Mouse (Mus musculus) c-Kit-negative CD71-positive TER-119-positive erythroid progenitor cells, embryonic 14.5 days (primary cell): ENCODE measurements around the gene Rab30.
"Not testable (repeated sequence)": the region's sequence is repeated elsewhere in the genome, so short reads cannot be mapped to it uniquely, and the experiment has no call there.

Experiments used
- DNase-seq: peaks from one replicate; pipeline ENCODE4 v3.0.0-alpha.2; 2013; ENCODE audit warnings: low read depth, low spot score

Rab30 gene

DNA sequence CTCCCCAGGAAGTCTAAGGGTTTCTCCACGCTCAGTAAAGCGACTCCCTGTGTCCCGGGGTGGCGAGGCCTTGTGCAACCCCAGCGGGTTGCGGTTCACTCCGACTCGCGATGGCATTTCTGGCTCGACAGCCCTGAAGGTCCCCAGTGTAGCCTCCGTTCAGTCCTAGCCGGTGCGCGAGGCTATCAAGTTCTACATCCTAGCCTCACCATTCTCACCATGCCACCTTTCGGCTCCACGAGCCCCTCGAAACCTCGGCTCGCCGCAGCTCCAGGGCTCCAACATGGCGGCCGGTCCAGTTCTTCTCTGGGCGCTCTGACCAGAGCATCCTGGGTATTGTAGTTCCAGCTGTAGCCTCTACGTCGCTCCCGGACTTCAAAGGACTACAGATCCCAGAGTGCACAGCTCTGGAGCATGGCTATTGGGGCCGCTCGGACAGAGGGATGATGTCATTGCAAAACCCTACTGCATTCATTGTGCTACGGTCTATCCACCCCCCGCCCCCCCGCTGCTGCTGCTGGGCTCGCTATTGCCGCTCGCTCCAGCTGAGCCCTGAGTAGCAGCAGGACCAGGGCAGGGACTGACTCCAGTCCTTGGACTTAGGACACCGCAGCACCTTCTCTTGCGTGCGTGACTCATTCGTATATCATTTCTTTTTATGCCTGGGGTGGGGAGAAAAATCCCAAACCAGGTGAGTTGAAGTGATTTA lies at the start of gene Rab30:
Gene Rab30, plus strand, starts transcription at position 452 of the 709 bp plus-strand sequence.
- peak; percentile 95 for DNase-seq

DNA sequence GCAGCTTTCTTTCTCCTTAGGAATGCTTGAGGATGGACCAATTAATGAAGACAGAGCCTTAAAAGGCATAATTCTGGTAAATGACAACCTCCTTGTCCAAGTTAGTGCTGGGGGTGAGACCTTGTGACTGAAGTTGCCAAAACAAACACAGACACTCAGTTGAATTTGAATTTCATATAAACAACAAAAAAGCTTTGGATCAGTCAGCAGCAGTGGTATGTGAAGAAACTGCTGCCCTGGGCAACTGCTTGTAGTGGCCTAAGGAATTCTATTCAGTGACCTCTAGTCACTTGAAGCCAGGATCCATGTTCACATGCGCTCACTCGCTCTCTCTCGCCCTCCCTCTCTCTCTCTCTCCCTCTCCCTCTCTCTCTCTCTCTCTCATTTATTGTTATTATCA lies 45.0 kb upstream of the Rab30 start:
- no peak for DNase-seq

GRCm38 (mm10) chr7:92698770-92699169 lies 42.6 kb upstream of the Rab30 start:
- no peak for DNase-seq

- no peak for DNase-seq
These were observed 37.7 kb upstream of the Rab30 start for GRCm38 (mm10) chr7:92703661-92704060.

DNA sequence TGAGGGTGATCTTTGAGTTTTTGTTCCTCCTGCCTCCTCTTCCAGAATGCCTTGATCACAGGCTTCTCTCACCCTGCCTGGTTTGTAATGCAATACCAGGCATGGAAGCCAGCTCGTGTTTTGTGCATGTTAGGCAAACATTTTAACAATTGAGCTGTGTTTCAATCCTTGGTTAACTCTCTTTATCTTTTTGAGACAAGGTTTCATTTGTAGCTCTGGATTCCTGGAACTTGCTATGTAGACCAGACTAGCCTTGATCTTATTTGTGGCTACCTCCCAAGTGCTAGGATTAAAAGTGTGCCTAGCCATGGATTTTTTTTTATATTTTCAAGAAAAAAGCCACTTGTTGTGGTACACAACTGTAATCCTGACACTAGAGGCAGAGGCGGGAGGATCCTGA lies 35.9 kb upstream of the Rab30 start:
- no peak for DNase-seq

DNA sequence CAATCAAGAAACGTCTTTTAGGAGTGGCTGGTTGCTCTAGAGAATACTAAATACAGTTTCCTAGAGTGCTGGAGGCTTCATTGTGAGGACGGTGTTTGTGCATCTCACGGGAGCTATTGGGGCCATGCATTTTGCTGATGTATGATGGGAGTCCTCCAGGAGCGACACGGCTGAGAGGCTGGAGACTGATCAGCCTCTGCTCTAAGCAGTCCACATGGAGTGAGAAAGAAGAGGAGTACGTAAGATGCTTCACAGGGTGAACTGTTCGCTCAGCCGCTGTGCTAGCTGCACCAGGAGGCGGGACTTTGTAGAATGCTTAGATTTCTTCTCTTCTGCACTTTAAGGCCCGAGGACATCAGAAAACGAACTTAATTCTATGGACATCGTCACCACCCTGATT lies 34.7 kb upstream of the Rab30 start:
- no peak for DNase-seq

DNA sequence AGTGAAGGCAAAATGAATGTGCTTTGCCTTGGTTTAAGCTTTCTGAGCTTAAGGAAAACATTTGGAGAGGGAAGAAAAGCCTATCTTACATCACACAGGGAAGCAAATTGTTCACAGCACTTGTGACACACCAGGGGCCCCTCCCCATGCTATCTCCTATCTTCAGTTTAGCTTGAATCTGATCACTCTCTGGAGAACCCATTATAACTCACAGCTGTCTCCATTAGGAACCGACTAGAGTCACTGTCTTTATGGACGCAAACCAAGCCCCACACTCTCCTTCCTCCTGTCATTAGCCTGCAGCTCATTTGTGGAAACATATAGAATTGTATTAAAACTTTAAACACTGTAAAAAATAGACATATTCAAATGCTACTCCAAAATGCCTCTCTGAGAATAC lies 31.8 kb upstream of the Rab30 start:
- DNase-seq: no peak

- no peak for DNase-seq
These were observed 29.8 kb upstream of the Rab30 start for GRCm38 (mm10) chr7:92711593-92711992.

DNA sequence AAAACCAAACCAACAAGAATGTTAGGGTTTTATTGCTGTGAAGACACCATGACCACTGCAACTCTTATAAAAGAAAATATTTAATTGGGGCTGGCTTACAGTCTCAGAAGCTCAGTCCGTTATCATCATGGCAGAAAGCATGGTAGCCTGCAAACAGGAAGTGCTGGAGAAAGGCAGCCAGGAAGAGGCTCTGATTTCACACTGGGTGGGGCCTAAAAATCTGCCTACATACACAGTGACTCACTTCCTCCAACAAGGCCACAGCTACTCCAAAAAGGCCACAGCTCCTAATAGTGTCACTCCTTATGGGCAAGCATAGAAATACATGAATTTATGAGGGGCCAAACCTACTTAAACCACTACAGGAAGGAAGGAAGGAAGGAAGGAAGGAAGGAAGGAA lies 26.3 kb upstream of the Rab30 start:
- DNase-seq: no peak

- DNase-seq: no peak
These were observed 21.1 kb upstream of the Rab30 start for GRCm38 (mm10) chr7:92720156-92720905.

DNA sequence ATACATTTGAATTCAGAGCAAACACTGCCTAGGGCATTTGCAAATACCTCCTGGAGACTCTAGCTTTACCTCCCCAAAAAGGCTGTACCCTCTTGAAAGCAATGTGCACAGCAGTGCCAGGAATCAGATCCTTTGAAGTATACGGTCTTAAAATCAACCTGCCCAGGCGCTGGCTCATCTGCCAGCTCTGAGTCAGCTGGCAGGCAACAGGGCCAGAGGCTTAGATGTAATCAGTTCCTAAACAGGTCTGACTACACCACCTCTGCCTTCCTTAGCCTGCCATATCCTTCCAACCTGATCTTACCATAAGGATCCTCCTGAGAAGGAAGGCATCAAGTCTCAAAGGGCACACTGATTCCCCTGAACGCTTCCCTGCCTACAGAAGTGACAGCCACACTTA lies 17.7 kb upstream of the Rab30 start:
- no peak for DNase-seq

GRCm38 (mm10) chr7:92724261-92724660 lies 17.1 kb upstream of the Rab30 start:
- no peak for DNase-seq

DNA sequence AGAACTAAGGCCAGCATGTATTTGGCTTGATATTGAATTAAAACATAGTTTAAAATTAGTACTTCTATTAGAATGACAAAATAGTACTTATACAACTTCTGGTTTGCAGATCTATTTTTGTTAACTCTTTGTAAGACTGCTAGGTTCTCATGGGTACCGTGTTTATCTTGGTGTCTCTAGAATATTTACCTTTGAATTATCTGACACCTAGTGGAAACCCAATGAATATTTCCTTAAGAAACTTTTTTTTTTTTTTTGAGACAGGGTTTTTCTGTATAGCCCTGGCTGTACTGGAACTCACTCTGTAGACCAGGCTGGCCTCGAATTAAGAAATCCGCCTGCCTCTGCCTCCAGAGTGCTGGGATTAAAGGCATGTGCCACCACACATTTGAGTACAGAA lies 11.8 kb upstream of the Rab30 start:
- not testable (repeated sequence) for DNase-seq

DNA sequence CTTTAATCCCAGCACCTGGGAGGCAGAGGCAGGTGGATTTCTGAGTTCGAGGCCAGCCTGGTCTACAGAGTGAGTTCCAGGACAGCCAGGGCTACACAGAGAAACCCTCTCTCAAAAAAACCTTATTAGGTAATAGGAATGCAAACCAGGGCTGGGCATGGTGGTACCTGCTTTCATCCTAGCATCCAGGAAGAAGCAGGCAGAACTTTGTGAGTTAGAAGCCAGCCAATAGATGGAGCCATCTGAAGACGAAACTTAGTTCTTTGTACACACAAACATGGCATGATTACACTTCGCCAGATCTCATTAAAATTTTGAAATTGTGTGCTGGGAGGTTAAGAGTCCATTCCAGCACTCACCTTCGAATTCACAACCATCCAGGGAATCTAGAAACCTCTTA lies 10.9 kb upstream of the Rab30 start:
- no peak for DNase-seq

DNA sequence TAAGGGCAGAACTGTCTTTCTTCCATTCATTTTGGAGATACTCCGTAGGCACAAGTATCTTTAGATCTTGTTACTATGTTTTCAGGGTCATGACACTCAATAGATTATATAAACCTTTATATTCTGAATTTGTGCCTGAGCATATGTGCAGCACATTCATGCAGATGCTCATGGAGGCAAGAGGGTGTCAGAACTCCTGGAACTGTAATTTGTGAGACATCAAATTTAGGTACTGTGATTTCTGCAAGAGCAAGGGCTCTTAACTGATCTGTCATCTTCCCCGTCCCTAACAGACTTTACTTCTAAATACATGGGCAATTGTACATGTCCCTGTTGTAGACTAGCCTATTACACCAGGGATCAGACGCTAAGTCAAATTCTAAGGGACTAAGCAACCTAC lies 10.4 kb upstream of the Rab30 start:
- DNase-seq: no peak

GRCm38 (mm10) chr7:92732136-92732535 lies 9.3 kb upstream of the Rab30 start:
- DNase-seq: no peak

DNA sequence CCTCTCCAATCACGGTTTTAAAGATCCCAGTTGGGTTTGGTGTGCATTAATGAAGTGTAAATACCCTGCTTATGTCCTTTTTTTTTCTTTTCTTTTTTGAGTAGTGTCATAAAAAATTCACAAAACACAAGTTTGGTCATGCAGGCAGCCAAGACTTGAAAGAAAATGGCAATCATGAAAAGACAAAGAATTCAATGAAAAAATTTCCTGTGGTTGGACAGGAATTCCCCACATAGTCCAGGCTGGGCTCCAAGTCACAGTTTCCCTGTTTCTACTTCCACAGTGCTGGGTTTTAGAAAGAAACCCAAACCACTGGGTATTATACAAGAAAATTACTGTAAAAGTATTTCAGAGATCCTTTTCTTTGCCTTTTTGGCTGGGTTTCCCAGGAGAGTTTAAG lies 3.8 kb upstream of the Rab30 start:
- DNase-seq: no peak

DNA sequence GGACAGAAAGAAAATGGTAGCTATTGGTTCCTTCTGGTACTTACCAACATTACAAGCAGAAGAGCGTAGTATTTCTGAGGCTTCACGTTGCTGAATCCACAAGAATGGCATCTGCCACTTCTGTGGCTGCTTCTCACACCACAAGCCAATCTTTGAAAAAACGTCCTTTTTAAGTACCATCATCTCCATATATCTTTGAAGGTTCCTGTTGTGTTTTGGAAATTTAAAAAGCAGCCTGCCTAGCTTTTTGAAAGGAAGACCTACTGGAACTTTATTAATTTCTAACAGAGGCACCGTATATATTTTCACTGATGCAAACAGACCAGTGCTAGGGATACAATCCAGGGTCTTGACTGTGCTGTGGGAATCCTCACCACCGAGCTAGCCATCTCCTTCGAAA lies 1.4 kb upstream of the Rab30 start:
- DNase-seq: no peak

- peak; percentile 41 for DNase-seq
These were observed 840 bp upstream of the Rab30 start for GRCm38 (mm10) chr7:92740411-92741115.

DNA sequence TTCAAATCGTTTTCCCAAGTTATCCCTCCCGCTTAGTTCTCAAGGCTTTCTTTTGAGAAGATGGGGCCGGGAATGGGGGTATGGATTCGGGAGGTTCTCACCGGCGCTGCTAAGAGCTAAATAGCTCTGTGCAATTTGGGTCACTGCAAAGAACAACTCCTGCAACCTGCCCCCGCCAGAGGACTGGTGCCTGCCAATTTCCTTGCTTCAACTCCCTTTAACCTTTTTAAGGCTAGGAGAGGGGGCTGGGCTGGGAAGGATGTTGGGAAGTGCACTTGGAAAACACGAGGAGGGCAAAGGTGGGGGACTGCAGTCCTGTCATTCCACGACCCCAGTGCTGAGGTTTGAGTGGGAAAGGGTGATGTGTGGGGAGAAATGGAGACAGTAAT lies 452 bp downstream of the Rab30 start:
- DNase-seq: no peak

- peak; percentile 44 for DNase-seq
These were observed 938 bp downstream of the Rab30 start for GRCm38 (mm10) chr7:92742341-92742741.

DNA sequence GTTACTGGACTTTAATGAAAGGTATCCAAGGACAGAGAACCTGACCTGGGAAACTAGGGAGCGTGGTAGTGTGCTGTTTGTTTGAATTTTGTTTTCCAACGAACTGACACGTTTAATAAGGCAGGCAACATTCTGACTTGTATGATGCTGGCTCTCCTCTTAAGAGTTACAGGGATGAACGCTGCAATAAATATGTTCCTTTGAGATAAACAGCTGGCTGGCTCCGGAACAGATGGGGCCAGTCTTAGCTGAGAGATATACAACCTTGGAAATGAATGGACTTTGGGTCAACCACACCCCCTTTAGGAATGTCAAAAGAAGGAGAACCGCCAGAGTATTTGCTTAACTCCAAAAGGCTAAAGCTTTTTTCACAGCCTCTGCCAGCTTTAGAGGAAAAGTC lies 1.4 kb downstream of the Rab30 start:
- DNase-seq: peak; percentile 69

DNA sequence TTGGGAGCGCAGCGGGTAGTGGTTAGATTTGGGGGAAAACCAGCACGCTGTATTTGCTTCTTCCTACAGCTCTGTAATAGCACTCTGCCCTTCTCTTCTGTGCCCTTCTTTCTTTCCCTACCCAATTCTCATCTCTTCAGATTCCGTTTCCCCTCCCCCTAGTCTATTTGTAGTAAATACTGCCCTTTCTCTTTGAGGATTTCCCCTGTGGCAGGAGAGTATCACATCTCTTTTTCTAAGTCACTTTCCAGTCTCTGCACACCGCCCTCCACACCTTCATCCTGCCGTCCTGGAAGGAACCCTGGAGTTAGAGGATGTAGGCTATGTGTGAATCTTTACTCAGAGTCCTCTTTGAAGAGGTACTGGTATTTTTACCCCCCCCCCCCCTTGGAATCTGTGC lies 1.9 kb downstream of the Rab30 start:
- DNase-seq: no peak
